Mouse (Mus musculus) G1E (cell line): ENCODE data around the gene Calhm2.

ENCODE experiments used
- CTCF ChIP-seq: IDR thresholded peaks from 2 replicates; pipeline ENCODE4 v1.5.1; 2012; ENCODE audit warnings: low read depth, low read length, inconsistent platforms, mixed read lengths
- GATA1 ChIP-seq: IDR thresholded peaks from 2 replicates; pipeline ENCODE4 v1.6.1; 2012; ENCODE audit warnings: borderline replicate concordance, low read length, inconsistent platforms, mixed read lengths

DNA sequence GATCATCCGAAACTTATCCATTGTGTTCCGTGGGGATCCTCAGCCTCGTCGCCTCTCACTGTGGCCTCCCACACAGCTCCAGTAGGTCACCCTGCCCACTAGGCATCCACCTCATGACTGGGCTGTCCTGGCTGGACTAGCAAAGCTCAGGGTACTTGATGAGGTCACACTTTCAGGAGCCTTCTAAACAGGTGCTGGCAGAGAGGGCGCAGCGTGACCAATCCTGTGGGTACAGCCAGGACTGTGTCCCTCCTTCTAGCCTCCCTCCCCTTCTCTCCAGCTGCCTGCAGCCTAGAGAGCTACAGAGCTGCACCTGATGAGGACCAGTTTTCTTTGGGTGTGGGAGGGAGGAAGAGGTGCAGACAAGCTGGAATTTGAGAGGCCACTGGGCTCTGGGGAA, 6.1 kb upstream of the Calhm2 start, which contains the start of gene Calhm1:
- TF ChIP-seq CTCF (no peak), GATA1 (no peak)
